Mouse (Mus musculus) layer of hippocampus, adult 6 months (tissue): ENCODE data around the gene Ptpn7. TPM values are rescaled to one million over a fixed set of nuclear protein-coding genes. Genes with fewer than 3 reads are reported as not detected.

Source experiments
- long read RNA-seq, 2 experiments: library from polyadenylated mRNA; unstranded; transcript quantifications; one replicate each; pipeline ENCODE4 v2.0.0; 2019 to 2020
- polyA plus RNA-seq: library from polyadenylated mRNA; unstranded; fragments of <200 nt; fragmentation: Nextera tagmentation; gene quantifications from 2 replicates; pipeline ENCODE4 v1.2.3, GENCODE M21; 2021

The Ptpn7 gene
- 0.08 TPM in 1 of 2 replicates, not detected in the other for polyA plus RNA-seq
- long read RNA-seq, experiment 1 = 0 reads
- long read RNA-seq, experiment 2 = 0 reads

DNA sequence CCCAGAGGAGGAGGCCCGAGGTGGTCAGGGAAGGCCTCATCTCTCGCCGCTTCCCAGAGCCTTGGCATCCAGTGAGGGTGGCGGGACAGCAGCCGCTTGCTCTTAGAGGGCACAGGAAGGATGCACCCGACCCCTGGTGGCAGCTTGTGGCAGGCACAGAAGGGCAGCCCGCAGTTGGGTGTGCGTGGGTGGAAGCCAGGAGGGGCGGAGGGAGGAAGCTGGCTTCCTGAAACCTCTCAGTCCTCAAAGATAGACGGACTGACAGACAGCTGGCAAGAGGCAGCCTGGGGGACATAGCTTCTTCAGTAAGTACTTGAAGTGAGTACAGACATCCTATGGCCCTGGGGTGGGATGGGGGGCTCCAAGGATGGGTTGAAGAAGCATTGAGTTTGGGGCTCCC, at the start of gene Ptpn7:
TSS of gene Ptpn7 (plus strand) at position 228 of the 400 bp plus-strand sequence.

GRCm38 (mm10) chr1:135105124-135105523, 27.4 kb upstream of the Ptpn7 start, which contains the start of gene Lgr6:
Gene Lgr6 (minus strand): TSS chr1:135105276.

DNA sequence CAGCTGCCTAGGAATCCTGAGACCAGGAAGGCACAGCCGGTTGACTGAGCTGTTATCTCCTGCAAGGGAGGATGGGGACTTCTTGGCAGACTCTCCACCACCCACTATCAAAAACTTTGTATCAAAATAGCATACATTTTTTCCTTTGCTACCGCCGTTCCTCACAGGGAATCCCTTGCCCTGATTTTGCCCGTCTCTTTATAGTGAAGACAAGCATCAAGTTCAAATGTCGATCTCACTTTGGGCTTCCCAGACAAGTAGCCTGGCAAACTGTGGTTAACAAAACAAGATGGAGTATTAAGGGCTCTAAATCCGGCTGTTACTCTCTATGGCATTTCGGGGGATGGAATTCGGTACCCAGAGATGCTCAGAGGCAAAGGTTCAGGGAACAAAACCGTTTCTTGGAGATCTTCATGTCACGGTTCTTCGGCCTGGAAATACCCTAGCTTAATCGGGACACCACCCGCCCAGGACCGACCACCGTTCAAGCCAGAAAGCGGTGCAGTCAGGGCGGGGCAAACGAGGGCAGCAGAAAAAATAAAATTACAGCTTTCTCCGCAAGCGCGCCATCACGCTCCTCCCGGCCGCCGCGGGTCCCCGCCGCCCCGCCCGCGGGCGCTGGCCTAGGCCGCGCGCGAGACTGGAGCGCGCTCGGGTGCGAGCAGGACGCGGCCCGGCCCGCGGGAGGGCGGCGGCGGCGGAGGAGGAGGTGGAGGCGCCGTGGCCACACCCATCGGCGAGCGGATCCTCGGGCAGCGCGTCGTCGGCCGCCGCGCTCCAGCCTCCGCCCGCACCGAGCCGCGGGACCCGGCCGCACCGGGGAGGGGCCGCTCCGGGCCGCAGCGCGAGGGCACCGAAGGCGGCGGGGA, 13.8 kb downstream of the Ptpn7 start, which contains the start of gene Arl8a:
TSS of gene Arl8a (plus strand) at position 748 of the 869 bp plus-strand sequence.

GRCm38 (mm10) chr1:135167435-135167834, 34.9 kb downstream of the Ptpn7 start, which contains the start of gene Gpr37l1:
Gene Gpr37l1 (minus strand): TSS chr1:135167681.

Other genes starting within 250 kb of the Ptpn7 start
- 9.5 and 13.2 TPM in 2 replicates for gene Ppp1r12b, start 176.8 kb upstream of the Ptpn7 start, polyA plus RNA-seq
- gene Ube2t, start 170.1 kb upstream of the Ptpn7 start, polyA plus RNA-seq = 1.8 and 1.9 TPM in 2 replicates
- gene Lgr6, start 27.4 kb upstream of the Ptpn7 start, polyA plus RNA-seq = 0.77 and 1.4 TPM in 2 replicates
- 22.7 and 26.0 TPM in 2 replicates for gene Arl8a, start 14.1 kb downstream of the Ptpn7 start, polyA plus RNA-seq
- gene Gpr37l1, start 35.0 kb downstream of the Ptpn7 start, polyA plus RNA-seq = 251 and 272 TPM in 2 replicates
- gene Elf3, start 125.9 kb downstream of the Ptpn7 start, polyA plus RNA-seq = 0.11 TPM in 1 of 2 replicates, not detected in the other
- gene Rnpep, start 151.4 kb downstream of the Ptpn7 start, polyA plus RNA-seq = 28.8 and 32.5 TPM in 2 replicates
- 294 and 297 TPM in 2 replicates for gene Timm17a, start 181.1 kb downstream of the Ptpn7 start, polyA plus RNA-seq
- 0.15 and 0.24 TPM in 2 replicates for gene Lmod1, start 192.1 kb downstream of the Ptpn7 start, polyA plus RNA-seq
- gene Shisa4, start 242.5 kb downstream of the Ptpn7 start, polyA plus RNA-seq = 179 and 184 TPM in 2 replicates